Mouse (Mus musculus): ENCODE results near the gene Skp1a. TPM values are rescaled to one million over a fixed set of nuclear protein-coding genes. Genes with fewer than 3 reads are reported as not detected.

Gene Skp1a
- polyA plus RNA-seq, 1 experiment from 2014 or later: 391 TPM

DNA sequence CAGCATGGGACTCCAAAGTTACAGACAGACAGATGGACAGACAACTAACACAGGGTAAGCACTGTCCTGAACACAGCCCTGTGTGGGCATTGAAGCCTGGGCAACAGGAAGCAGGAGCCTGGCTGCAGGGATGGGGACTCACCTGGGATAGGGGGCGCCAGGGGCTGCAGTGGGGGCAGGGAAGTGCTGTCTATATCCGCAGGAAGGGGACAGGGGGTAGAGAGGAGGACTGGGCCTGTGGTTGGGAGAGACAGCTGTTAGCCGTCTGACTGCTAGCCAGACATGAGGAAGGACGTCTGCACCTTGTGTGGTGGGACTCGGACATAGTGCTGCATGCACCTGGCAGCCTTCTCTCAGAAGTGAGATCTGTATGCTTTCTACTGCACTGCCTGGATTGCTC, 26.9 kb downstream of the Skp1a start:
- H3K4me1 ChIP-seq: no peaks in the 10 kb centered on the region
- H3K4me2 ChIP-seq: no peak overlapping the region
- H3K9me3 ChIP-seq (replicated peaks): no peaks in the 10 kb centered on the region
- ATAC-seq: no peak
- H3K9ac ChIP-seq: no peak overlapping the region
- H3K4me3 ChIP-seq: no peak overlapping the region
- peaks cover 3% of the 10 kb centered on the region; the same call in 1 of the 2 replicates for H3K36me3 ChIP-seq
- 48% methylated on average over 5 of the region's 5 CpGs for WGBS (ENCODE audit: insufficient replicate concordance)
- H3K27ac ChIP-seq: no peak overlapping the region
- H3K27me3 ChIP-seq (replicated peaks): no peaks in the 10 kb centered on the region

GRCm38 (mm10) chr11:52260878-52261277, 29.1 kb downstream of the Skp1a start:
- H3K4me1 ChIP-seq: peaks cover 7% of the 10 kb centered on the region; the same call in 1 of the 2 replicates
- no peaks in the 10 kb centered on the region for H3K9me3 ChIP-seq (replicated peaks)
- no peaks in the 10 kb centered on the region for H3K27me3 ChIP-seq (replicated peaks)
- H3K36me3 ChIP-seq: peaks cover 3% of the 10 kb centered on the region; the same call in 1 of the 2 replicates
- H3K4me3 ChIP-seq: no peak overlapping the region
- H3K27ac ChIP-seq: no peak overlapping the region
- H3K9ac ChIP-seq: no peak overlapping the region
- WGBS (ENCODE audit: insufficient replicate concordance): 65% methylated on average over 4 of the region's 4 CpGs
- no peak for ATAC-seq
- no peak overlapping the region for H3K4me2 ChIP-seq

DNA sequence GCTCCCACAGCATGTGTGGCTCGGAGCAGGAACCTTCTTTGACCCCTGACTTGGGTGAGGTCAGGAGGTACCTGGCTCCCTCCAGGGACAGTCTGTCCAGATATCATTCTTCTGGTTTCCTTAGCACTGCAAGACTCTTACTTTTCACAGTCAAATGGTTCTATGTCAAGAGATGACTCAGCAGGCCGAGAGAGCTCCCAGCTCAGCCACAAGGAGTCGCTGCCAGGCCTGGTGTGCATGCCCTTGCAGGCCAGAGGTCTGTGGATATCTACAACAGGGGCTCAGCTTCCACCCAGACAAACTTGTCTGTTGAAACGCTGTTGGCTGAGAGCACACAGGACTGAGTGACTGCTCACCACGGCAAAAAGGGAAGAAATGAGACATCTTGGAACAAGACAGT, 30.1 kb downstream of the Skp1a start:
- Histone ChIP-seq H3K27me3 (replicated peaks) (peaks cover 4% of the 10 kb centered on the region; the same call in 1 of the 2 replicates), H3K4me2 (no peak overlapping the region), H3K4me3 (no peak overlapping the region), H3K4me1 (peaks cover 15% of the 10 kb centered on the region; the same call in 1 of the 2 replicates), H3K9ac (no peak overlapping the region), H3K9me3 (replicated peaks) (no peaks in the 10 kb centered on the region), H3K27ac (no peak overlapping the region), H3K36me3 (0 out of 2 replicates have a peak, but pooled peaks cover 3% of the 10 kb centered on the region)
- WGBS (ENCODE audit: insufficient replicate concordance): 34% methylated on average over 5 of the region's 5 CpGs
- ATAC-seq: no peak

DNA sequence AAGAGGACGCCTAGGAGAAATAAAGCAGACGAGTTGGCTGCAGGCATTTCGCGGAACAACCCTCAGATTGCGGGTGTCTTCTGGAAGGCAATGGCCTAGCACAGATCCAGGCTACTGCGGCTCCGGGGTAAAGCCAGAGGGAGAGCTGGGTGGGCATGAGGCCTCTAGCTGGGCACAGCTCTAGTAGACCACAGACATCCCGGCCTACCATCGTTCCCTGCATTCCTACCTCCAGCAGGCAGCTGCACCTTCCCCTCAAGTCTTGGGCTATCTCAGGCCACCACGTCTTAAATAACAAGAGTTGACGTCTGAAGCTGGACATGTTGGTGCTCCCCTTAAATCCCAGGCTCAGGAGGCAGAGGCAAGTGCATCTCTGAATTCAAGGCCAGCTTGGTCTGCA, 30.5 kb downstream of the Skp1a start:
- H3K4me2 ChIP-seq: no peak overlapping the region
- WGBS (ENCODE audit: insufficient replicate concordance): 73% methylated on average over 11 of the region's 11 CpGs
- 0 out of 2 replicates have a peak, but pooled peaks cover 3% of the 10 kb centered on the region for H3K36me3 ChIP-seq
- H3K4me3 ChIP-seq: no peak overlapping the region
- peaks cover 4% of the 10 kb centered on the region; the same call in 1 of the 2 replicates for H3K27me3 ChIP-seq (replicated peaks)
- no peak overlapping the region for H3K27ac ChIP-seq
- ATAC-seq: no peak
- no peaks in the 10 kb centered on the region for H3K9me3 ChIP-seq (replicated peaks)
- peaks cover 15% of the 10 kb centered on the region; the same call in 1 of the 2 replicates for H3K4me1 ChIP-seq
- no peak overlapping the region for H3K9ac ChIP-seq

DNA sequence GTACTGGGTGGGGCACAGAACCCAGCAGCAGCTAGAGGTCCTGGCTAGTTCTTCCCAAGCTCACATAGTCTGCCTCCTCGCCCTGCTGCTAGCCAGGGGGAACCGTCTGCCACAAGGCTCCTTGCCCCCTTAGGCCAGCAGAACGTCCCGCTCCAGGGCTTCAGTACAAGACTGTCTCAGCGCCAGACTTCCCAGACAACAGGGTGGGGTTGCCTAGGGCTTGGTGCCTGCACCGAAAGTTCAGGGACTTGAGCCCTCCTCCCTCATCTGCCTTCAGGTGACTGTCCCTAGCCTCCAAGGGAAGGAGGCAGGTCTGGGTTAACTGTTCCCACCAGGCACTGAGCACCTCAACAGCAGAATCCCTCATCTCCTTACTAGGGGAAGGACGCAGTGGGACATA, 33.1 kb downstream of the Skp1a start:
- Histone ChIP-seq H3K27ac (no peak overlapping the region), H3K36me3 (0 out of 2 replicates have a peak, but pooled peaks cover 3% of the 10 kb centered on the region), H3K9me3 (replicated peaks) (no peaks in the 10 kb centered on the region), H3K27me3 (replicated peaks) (peaks cover 4% of the 10 kb centered on the region; the same call in 1 of the 2 replicates), H3K4me3 (no peak overlapping the region), H3K9ac (no peak overlapping the region), H3K4me1 (peaks cover 24% of the 10 kb centered on the region; the same call in 1 of the 2 replicates), H3K4me2 (no peak overlapping the region)
- ATAC-seq: no peak
- WGBS (ENCODE audit: insufficient replicate concordance): 63% methylated on average over 7 of the region's 7 CpGs

DNA sequence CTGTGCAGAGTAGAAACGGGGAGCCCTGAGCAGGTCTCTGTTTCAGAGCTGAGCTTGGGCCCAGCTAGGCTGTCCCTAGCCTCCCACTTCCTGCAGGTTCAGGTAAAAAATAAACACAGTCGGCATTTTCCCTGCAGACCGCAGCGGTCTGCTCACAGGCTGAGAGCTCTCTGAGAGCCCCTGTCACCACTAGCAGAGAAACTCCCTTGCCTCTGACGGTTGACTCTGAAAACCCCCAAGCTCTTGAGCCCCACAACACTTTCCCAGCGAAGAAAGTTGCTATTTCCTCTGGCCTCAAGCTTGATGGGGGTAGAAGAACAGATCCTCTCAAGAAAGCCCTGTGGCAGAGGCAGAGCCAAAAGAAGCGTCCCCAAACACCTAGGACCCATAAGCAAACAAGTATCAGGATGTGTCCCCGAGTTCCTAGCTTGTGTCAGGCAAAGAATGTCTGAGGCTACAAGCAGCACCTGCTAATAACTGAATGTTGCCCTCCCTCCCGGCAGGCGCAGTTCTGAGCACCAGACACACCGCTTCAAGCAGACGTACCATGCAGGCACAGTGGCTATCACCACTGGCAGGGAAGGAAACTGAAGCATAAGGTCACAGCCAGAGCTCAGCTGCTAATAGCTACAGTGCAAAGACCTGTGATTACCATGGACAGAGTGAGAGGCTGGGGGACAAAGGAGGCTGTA, 34.0 kb downstream of the Skp1a start:
- peaks cover 24% of the 10 kb centered on the region; the same call in 1 of the 2 replicates for H3K4me1 ChIP-seq

DNA sequence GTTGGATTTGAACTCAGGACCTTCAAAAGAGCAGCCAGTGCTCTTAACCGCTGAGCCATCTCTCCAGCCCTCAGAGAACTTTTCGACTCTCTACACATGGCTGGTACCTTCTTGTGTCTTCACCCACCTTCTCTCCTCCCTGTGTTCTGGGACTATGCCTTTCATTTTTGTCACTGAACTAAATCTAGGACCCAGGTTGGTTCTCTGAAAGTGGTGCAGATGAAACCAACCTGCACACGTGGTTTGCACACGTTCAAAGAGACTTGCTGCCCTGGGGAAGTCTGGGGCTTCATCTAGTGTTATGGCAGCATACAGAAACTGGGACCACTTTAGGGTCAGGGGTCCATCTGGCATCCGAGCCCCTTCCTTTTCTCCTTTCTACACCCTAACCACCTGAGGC, 35.5 kb downstream of the Skp1a start:
- 64% methylated on average over 5 of the region's 5 CpGs for WGBS (ENCODE audit: insufficient replicate concordance)
- Histone ChIP-seq H3K9ac (no peak overlapping the region), H3K4me3 (no peak overlapping the region), H3K9me3 (replicated peaks) (no peaks in the 10 kb centered on the region), H3K4me2 (no peak overlapping the region), H3K27me3 (replicated peaks) (peaks cover 4% of the 10 kb centered on the region; the same call in 1 of the 2 replicates), H3K4me1 (peaks cover 24% of the 10 kb centered on the region; the same call in 1 of the 2 replicates), H3K27ac (no peak overlapping the region), H3K36me3 (no peaks in the 10 kb centered on the region)
- ATAC-seq: no peak

More for the DNA sequence above, 34.0 kb downstream of the Skp1a start:
- ATAC-seq: no peak
- Histone ChIP-seq H3K36me3 (no peaks in the 10 kb centered on the region), H3K9me3 (replicated peaks) (no peaks in the 10 kb centered on the region), H3K9ac (no peak overlapping the region), H3K4me3 (no peak overlapping the region), H3K27me3 (replicated peaks) (peaks cover 4% of the 10 kb centered on the region; the same call in 1 of the 2 replicates), H3K27ac (no peak overlapping the region), H3K4me2 (no peak overlapping the region)
- 40% methylated on average over 12 of the region's 12 CpGs for WGBS (ENCODE audit: insufficient replicate concordance)

DNA sequence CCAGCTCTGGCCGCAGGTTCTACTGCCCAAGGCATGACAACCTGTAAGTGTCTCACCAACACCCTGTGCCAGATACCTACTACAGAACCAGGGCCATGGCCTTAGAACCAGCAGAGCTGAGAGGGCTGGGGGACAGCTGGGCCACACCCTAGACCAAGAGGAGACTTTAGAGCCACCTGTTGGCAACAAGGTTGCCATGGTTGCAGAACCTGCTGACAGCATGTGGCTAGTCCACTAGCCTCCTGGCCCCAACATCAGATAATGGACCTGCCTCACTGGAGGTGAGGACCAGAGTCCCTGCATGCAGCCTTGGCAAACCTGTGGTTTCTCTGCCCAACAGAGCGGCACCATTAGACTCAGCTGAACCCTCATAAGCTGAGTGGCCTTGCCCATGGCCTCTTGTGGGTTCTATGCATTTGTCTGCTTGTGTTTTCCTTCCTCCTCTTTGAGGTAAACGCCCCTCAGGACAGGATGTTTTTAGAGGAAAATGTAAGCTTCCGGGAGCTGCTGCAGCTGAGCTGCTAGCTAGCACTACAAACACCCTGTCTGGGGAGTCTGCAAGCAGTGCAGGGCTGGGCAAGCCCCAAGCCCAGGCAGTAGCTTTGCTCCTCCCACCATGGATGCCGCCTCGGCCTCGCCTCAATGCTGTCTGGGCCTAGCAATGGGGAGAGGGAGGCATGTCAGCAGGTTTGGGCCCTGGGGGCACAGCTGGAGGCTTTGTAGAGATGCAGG, 36.5 kb downstream of the Skp1a start:
- H3K27ac ChIP-seq: no peak overlapping the region
- no peak overlapping the region for H3K4me3 ChIP-seq
- 41% methylated on average over 7 of the region's 7 CpGs for WGBS (ENCODE audit: insufficient replicate concordance)
- no peaks in the 10 kb centered on the region for H3K36me3 ChIP-seq
- no peaks in the 10 kb centered on the region for H3K9me3 ChIP-seq (replicated peaks)
- H3K4me1 ChIP-seq: peaks cover 24% of the 10 kb centered on the region; the same call in 1 of the 2 replicates
- H3K4me2 ChIP-seq: no peak overlapping the region
- peaks cover 4% of the 10 kb centered on the region; the same call in 1 of the 2 replicates for H3K27me3 ChIP-seq (replicated peaks)
- ATAC-seq: no peak
- H3K9ac ChIP-seq: no peak overlapping the region

- Histone ChIP-seq H3K4me1 (peaks cover 24% of the 10 kb centered on the region; the same call in 1 of the 2 replicates), H3K36me3 (no peaks in the 10 kb centered on the region), H3K4me2 (no peak overlapping the region), H3K27me3 (replicated peaks) (peaks cover 4% of the 10 kb centered on the region; the same call in 1 of the 2 replicates), H3K9me3 (replicated peaks) (no peaks in the 10 kb centered on the region), H3K27ac (no peak overlapping the region), H3K9ac (no peak overlapping the region), H3K4me3 (no peak overlapping the region)
- no peak for ATAC-seq
- 82% methylated on average over 6 of the region's 6 CpGs for WGBS (ENCODE audit: insufficient replicate concordance)
Measured at GRCm38 (mm10) chr11:52269841-52270240, 38.0 kb downstream of the Skp1a start.

GRCm38 (mm10) chr11:52271765-52272495, 40.1 kb downstream of the Skp1a start:
- Histone ChIP-seq H3K27me3 (replicated peaks) (0 out of 2 replicates have a peak, but pooled peaks cover 4% of the 10 kb centered on the region), H3K9me3 (replicated peaks) (no peaks in the 10 kb centered on the region), H3K27ac (no peak overlapping the region), H3K4me1 (peaks cover 14% of the 10 kb centered on the region; the same call in 1 of the 2 replicates), H3K36me3 (no peaks in the 10 kb centered on the region), H3K9ac (no peak overlapping the region), H3K4me3 (no peak overlapping the region), H3K4me2 (no peak overlapping the region)
- ATAC-seq: no peak
- whole genome bisulfite sequencing (ENCODE audit: insufficient replicate concordance): 77% methylated on average over 8 of the region's 8 CpGs

GRCm38 (mm10) chr11:52272619-52273018, 40.8 kb downstream of the Skp1a start:
- peaks cover 12% of the 10 kb centered on the region; the same call in 1 of the 2 replicates for H3K4me1 ChIP-seq
- no peak overlapping the region for H3K9ac ChIP-seq
- 0 out of 2 replicates have a peak, but pooled peaks cover 10% of the 10 kb centered on the region for H3K27me3 ChIP-seq (replicated peaks)
- H3K4me3 ChIP-seq: no peak overlapping the region
- no peak overlapping the region for H3K27ac ChIP-seq
- H3K9me3 ChIP-seq (replicated peaks): no peaks in the 10 kb centered on the region
- H3K4me2 ChIP-seq: no peak overlapping the region
- WGBS (ENCODE audit: insufficient replicate concordance): 64% methylated on average over 6 of the region's 6 CpGs
- H3K36me3 ChIP-seq: no peaks in the 10 kb centered on the region
- no peak for ATAC-seq
